Mouse (Mus musculus): ENCODE measurements around the gene Trim25.
"Not testable (repeated sequence)": the region's sequence is repeated elsewhere in the genome, so short reads cannot be mapped to it uniquely, and the experiment has no call there.

Trim25 gene

GRCm38 (mm10) chr11:88993625-88994024, 5.6 kb upstream of the Trim25 start:
- in situ Hi-C loops (cut with MboI; ENCODE audit: low sequenced_read_pairs): no loop called here

DNA sequence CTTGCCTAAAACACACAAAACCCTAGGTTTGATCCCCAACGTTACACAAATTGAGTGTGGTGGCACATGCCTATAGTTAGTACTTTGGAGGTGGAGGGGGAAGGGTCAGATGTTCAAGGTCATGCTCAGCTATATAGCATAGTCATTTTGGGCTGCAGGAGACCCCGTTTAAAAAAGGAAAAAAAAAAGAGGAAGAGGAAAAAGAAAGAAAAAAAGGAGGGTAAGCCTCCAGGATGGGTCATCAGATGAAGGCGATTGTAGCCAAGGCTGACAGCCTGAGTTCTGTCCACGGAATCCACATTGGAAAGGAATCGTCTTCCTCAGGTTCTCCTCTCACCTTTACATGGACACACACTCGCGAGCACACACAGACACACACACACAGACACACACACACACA, 4.7 kb upstream of the Trim25 start:
- in situ Hi-C loops (cut with MboI; ENCODE audit: low sequenced_read_pairs): no loop called here

DNA sequence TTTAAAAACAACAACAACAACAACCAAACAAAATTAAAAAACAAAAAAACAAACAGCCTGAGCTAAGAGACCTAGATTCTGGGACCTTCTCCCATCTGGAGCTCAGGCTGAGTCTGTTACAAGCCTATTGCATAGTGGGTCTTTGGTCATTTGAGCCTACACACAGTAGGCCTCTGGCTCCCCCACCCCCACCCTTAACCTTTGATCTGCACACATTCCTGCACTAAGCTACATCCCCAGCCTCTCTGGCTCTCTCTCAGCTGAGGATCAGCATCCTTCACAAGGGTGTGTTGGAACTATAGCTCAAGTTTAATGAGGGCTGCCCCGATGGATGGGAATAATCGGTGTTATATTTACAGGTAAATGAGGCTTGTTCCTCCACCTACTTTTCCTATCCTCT, 3.6 kb upstream of the Trim25 start:
- in situ Hi-C loops (cut with MboI; ENCODE audit: low sequenced_read_pairs): no loop called here

DNA sequence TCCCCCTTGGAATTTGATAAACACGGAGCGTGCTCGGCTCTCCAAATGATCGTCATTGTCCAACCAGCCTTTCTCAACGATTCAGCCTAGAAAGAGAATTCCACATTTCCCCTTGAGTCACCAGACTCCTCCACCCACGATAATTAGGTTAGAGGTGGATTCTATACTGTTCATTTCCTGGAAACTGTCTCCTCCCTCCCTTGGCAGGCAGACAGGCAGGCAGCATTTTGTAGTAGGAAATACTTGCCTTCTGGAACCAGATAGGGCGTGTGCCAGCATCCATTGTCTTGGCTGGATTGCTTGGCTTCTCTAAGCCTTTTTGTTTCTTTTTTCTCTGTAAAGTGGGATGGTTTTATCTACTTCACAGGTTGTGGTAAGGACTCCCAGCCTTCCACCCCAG, 2.7 kb upstream of the Trim25 start:
- in situ Hi-C loops (cut with MboI; ENCODE audit: low sequenced_read_pairs): no loop called here

- in situ Hi-C loops (cut with MboI; ENCODE audit: low sequenced_read_pairs): not testable (repeated sequence)
Measured at GRCm38 (mm10) chr11:88997343-88997742, 1.8 kb upstream of the Trim25 start.

DNA sequence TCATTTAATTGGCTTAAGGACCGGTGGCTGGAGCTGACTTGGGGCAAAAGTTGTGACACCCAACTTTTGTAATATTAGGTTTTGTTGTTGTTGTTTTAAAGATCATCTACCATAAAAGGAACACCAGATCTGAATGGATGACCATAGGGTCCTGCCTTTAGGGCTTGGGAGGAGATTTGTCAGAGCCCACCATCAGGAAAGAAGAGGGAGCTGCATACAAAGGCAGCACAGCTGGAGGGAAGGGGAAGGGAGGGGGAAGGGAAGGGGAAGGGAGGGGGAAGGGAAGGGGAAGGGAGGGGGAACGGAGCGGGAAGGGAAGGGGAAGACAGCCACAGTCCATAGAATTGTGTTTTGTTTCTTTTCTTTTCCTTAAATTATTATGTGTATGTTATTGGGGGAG, 770 bp upstream of the Trim25 start:
- in situ Hi-C loops (cut with MboI; ENCODE audit: low sequenced_read_pairs): no loop called here

DNA sequence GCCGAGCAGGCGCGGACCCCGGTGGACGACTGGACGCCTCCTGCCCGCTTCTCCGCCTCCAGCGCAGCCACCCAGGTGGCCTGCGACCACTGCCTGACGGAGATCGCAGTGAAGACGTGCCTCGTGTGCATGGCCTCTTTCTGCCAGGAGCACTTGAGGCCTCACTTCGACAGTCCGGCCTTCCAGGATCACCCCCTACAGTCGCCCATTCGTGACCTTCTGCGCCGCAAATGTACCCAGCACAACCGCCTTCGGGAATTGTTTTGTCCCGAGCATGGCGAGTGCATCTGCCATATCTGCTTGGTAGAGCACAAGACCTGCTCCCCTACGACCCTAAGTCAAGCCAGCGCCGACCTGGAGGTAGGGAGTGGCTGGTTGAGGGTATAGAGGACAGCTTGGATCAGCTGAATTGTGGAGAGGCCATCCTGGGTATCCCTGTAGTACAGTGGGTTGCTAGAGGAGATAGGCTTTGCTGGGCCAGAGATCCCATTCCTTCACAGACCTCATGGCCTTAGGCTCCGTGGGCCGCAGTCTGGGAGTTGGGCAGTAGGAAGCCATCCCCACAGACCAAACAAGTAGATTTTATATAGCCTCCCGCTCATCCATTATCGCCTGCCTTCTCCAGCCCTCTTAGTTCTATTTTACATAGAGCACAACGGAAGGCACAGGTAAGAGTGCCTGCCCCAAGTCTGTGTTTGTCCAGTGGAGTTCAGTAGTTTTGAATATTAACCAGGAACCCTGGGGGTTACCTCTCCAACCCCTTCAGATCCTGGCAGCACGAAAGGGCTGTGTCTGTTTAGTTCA, 749 bp downstream of the Trim25 start:
- in situ Hi-C loops (cut with MboI; ENCODE audit: low sequenced_read_pairs): loop anchor here (5.0 kb wide), 1 partner anchor 37 kb away; no protein-coding TSS in a partner anchor

- in situ Hi-C loops (cut with MboI; ENCODE audit: low sequenced_read_pairs): loop anchor here (5.0 kb wide), 1 partner anchor 37 kb away; no protein-coding TSS in a partner anchor
Measured at GRCm38 (mm10) chr11:89000527-89000819, 1.3 kb downstream of the Trim25 start.

GRCm38 (mm10) chr11:89001569-89001968, 2.4 kb downstream of the Trim25 start:
- in situ Hi-C loops (cut with MboI; ENCODE audit: low sequenced_read_pairs): loop anchor here (5.0 kb wide), 1 partner anchor 36 kb away; no protein-coding TSS in a partner anchor

DNA sequence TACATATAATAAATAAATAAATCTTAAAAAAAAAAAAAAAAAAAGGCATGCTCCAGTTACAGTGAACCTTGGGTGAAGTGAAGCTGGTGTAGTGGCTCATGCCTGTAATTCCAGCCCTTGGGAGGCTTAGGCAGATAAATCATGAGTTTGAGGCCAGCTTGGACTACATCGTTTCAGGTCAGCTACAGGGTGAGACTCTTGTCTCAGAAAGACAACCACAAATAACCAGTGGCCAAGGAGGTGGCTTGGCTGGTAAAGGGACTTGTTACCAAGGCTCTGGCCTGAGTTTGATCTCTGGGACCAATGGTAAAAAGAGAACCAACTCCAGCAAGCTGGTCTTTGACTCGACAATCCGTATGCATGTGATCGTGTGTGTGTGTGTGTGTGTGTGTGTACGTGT, 2.9 kb downstream of the Trim25 start:
- in situ Hi-C loops (cut with MboI; ENCODE audit: low sequenced_read_pairs): loop anchor here (5.0 kb wide), 1 partner anchor 35 kb away; no protein-coding TSS in a partner anchor

DNA sequence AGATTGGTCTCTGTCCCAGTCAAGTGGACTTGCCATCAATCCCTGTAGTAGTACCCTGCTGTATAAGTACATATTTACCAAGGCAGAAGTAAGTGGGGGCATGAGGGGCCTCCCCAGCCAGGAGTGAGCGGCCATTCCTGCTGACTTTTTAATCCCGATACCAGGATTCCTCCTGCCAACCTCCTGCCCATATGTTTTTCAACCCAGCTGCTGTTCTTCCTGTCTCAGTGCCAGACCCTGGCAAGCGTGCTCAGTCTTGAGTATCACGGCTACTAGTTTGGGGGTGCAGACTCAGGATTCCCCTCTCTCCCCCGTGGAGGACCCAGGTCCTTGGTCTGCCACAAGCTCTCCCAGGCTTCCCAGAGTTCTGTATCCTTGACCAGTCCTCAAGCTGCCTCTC, 3.4 kb downstream of the Trim25 start:
- in situ Hi-C loops (cut with MboI; ENCODE audit: low sequenced_read_pairs): loop anchor here (5.0 kb wide), 1 partner anchor 35 kb away; no protein-coding TSS in a partner anchor

GRCm38 (mm10) chr11:89003078-89003477, 3.9 kb downstream of the Trim25 start:
- in situ Hi-C loops (cut with MboI; ENCODE audit: low sequenced_read_pairs): loop anchor here (5.0 kb wide), 1 partner anchor 34 kb away; no protein-coding TSS in a partner anchor

DNA sequence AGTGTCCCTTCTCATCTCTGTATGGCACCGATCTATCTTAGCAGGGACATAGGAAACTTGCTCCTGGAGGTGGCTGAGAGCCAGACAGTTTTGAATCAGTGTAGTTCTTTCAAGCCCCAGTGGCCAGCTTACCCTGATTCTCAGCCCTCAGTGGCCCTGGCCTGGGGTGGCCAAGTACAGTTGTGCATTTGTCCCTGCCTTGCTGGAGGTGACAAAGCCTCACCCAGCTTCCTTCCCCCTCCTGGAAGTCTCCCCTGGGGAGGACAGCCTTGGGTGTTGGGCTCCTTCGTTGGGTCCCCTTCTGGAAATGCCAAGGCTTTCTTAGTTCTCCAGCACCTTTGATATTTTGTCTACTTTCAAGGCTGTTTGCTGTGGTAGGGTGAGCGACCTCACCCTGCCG, 4.5 kb downstream of the Trim25 start:
- in situ Hi-C loops (cut with MboI; ENCODE audit: low sequenced_read_pairs): loop anchor here (5.0 kb wide), 1 partner anchor 34 kb away; no protein-coding TSS in a partner anchor

DNA sequence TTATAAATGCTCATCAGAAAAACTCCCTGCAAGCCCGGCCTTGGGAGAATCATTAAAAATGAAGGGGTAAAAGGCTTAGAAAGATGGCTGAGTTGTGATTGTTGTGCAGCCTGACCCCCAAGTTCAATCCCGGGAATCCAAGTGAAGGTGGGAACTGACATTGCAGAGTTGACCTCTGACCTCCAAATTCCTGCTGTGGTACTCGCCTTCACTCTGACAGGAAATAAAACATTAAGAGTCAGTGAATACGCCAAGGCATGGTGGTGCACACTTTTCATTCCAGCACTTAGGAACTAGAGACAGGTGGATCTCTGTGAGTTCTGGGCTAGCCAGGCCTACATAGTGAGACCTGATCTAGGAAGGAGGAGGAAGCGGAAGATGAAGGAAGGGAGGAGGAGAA, 6.3 kb downstream of the Trim25 start:
- in situ Hi-C loops (cut with MboI; ENCODE audit: low sequenced_read_pairs): no loop called here

GRCm38 (mm10) chr11:89006404-89006803, 7.2 kb downstream of the Trim25 start:
- in situ Hi-C loops (cut with MboI; ENCODE audit: low sequenced_read_pairs): no loop called here

DNA sequence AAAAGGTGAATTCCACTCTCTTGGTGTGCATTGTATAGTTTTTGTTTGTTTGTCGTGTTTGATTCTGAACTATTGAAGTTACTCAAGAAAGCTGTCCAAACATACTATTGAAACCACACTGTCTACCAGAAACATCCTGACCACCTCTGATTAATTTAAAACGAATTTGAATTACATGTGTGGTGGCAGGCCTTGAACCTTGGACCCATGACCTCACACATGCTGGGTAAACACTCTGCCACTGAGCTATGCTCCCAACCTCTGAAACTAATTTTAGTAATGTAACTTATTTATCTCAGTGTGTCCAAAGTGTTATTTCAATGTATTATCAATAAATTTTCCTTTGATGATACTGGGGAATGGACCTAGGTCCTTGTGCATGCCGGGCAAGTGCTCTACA, 8.4 kb downstream of the Trim25 start:
- in situ Hi-C loops (cut with MboI; ENCODE audit: low sequenced_read_pairs): no loop called here

GRCm38 (mm10) chr11:89009066-89009465, 9.9 kb downstream of the Trim25 start:
- in situ Hi-C loops (cut with MboI; ENCODE audit: low sequenced_read_pairs): no loop called here

DNA sequence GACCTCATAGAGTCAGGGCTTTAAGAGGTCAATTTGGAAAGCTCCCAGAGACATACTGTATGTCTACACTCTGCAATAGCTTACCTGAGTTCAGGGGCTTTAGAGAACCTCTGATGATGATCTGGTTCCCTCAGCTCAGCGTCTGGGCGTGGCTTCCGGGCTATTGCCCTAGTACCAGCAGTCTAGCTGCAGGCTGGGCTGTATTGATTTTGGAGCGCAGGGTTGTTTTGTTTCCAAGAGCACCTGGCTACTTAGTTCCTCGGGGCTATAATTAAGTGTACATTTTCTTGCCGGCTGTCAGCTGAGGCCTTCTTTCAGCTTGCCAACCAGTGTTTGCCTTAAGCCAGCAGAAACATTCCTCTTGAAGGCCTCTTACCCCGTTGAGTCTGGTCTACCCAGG, 10.3 kb downstream of the Trim25 start:
- in situ Hi-C loops (cut with MboI; ENCODE audit: low sequenced_read_pairs): no loop called here

- in situ Hi-C loops (cut with MboI; ENCODE audit: low sequenced_read_pairs): no loop called here
Measured at GRCm38 (mm10) chr11:89012241-89012640, 13.1 kb downstream of the Trim25 start.

GRCm38 (mm10) chr11:89017514-89018182, 18.5 kb downstream of the Trim25 start:
- in situ Hi-C loops (cut with MboI; ENCODE audit: low sequenced_read_pairs): no loop called here

DNA sequence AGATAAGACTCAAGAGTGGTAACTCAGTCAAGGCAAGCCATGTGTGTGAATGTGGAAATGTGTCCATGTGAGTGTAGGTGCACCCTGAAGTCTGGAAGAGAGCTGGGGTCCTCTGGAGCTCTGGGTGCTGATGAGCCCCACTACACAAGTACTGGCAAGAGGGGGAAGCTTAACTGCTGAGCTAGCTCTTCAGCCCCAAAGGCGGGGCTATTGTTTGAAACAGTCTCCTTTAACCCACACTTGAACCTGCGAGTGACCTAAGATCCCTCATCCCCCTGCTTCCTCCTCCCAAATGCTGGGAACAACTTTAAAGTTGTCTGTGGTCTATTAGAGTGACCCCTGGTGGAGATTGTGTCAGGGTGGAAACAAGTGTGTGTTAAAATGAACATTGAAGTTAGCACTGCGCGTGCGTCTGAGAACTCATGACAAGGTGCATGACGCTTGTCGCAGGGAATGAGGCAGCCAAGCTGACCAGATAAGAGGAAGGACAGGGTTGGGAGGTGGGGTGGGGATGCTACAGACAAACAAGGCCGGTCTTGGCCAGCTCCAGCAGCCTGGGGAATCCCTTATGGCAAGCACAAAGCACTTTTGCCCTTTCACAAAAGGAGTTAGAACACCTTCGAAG, 21.6 kb downstream of the Trim25 start:
- in situ Hi-C loops (cut with MboI; ENCODE audit: low sequenced_read_pairs): no loop called here

GRCm38 (mm10) chr11:89021687-89022086, 22.5 kb downstream of the Trim25 start:
- in situ Hi-C loops (cut with MboI; ENCODE audit: low sequenced_read_pairs): no loop called here
